Mouse (Mus musculus) mesoderm, embryonic 11.5 days (tissue): ENCODE data around the gene Vps72.
A peak's percentile ranks its signal among the peaks of the same experiment; 100 is the strongest.
"Not testable (repeated sequence)": the region's sequence is repeated elsewhere in the genome, so short reads cannot be mapped to it uniquely, and the experiment has no call there.

Source experiments
- DNase-seq: peaks from one replicate; pipeline ENCODE4 v3.0.0-alpha.2; 2012; ENCODE audit warnings: low read depth, low spot score

The Vps72 gene

GRCm38 (mm10) chr3:95110911-95111726, at the start of gene Vps72:
Gene Vps72 (plus strand): TSS chr3:95111022.
- peak; percentile 94 for DNase-seq

GRCm38 (mm10) chr3:95063741-95064140, 47.1 kb upstream of the Vps72 start:
- no peak for DNase-seq

GRCm38 (mm10) chr3:95065553-95065952, 45.3 kb upstream of the Vps72 start:
- no peak for DNase-seq

GRCm38 (mm10) chr3:95066095-95066494, 44.7 kb upstream of the Vps72 start:
- no peak for DNase-seq

GRCm38 (mm10) chr3:95066570-95066969, 44.3 kb upstream of the Vps72 start:
- no peak for DNase-seq

- DNase-seq = no peak
Measured at GRCm38 (mm10) chr3:95071606-95072005, 39.2 kb upstream of the Vps72 start.

GRCm38 (mm10) chr3:95088071-95088470, 22.8 kb upstream of the Vps72 start:
- no peak for DNase-seq

GRCm38 (mm10) chr3:95100854-95101253, 10.0 kb upstream of the Vps72 start:
- no peak for DNase-seq

- DNase-seq = no peak
Measured at GRCm38 (mm10) chr3:95105121-95105520, 5.7 kb upstream of the Vps72 start.

- DNase-seq = no peak
Measured at GRCm38 (mm10) chr3:95105586-95106337, 5.1 kb upstream of the Vps72 start.

- DNase-seq = peak; percentile 100
Measured at GRCm38 (mm10) chr3:95106338-95107117, 4.3 kb upstream of the Vps72 start, which contains the start of gene Pip5k1a. Gene Pip5k1a (minus strand): TSS chr3:95106930.

- DNase-seq = not testable (repeated sequence)
Measured at GRCm38 (mm10) chr3:95107308-95107707, 3.5 kb upstream of the Vps72 start.

GRCm38 (mm10) chr3:95107898-95108297, 2.9 kb upstream of the Vps72 start:
- no peak for DNase-seq

GRCm38 (mm10) chr3:95112760-95113159, 1.9 kb downstream of the Vps72 start:
- DNase-seq = no peak

- no peak for DNase-seq
Measured at GRCm38 (mm10) chr3:95117751-95118150, 6.9 kb downstream of the Vps72 start.

- no peak for DNase-seq
Measured at GRCm38 (mm10) chr3:95121580-95121979, 10.8 kb downstream of the Vps72 start.

GRCm38 (mm10) chr3:95124246-95124645, 13.4 kb downstream of the Vps72 start, which contains the start of gene Tmod4:
Gene Tmod4 (plus strand): TSS chr3:95124476.
- no peak for DNase-seq

- no peak for DNase-seq
Measured at GRCm38 (mm10) chr3:95124972-95125371, 14.2 kb downstream of the Vps72 start.

GRCm38 (mm10) chr3:95129226-95129651, 18.4 kb downstream of the Vps72 start:
- peak; percentile 62 for DNase-seq

- DNase-seq = no peak
Measured at GRCm38 (mm10) chr3:95130081-95130480, 19.3 kb downstream of the Vps72 start.

- not testable (repeated sequence) for DNase-seq
Measured at GRCm38 (mm10) chr3:95132389-95132788, 21.6 kb downstream of the Vps72 start.

- no peak for DNase-seq
Measured at GRCm38 (mm10) chr3:95133176-95133575, 22.4 kb downstream of the Vps72 start.
